Mouse (Mus musculus) embryonic fibroblast, embryonic 13.5 days (primary cell): ENCODE measurements at regions not wholly inside any gene's neighbourhood (a gene's known extent, or its start where the extent isn't known, plus 50 kb on each side); places are given as distances from the start of the nearest gene placed in this dataset.

Experiments used
- CTCF ChIP-seq: IDR thresholded peaks from 2 replicates; pipeline ENCODE4 v1.5.1; 2011; ENCODE audit warnings: mild to moderate bottlenecking, control low read depth, low read length, moderate library complexity, borderline replicate concordance; ENCODE audit not compliant: insufficient read depth
- POLR2A ChIP-seq: IDR thresholded peaks from 2 replicates; pipeline ENCODE4 v1.6.1; 2011; ENCODE audit warnings: low read depth, mild to moderate bottlenecking, control low read depth, low read length, moderate library complexity

GRCm38 (mm10) chr12:54533134-54533533, 123.2 kb downstream of the Sptssa start:
- TF ChIP-seq CTCF (no peak), POLR2A (no peak)
